Mouse (Mus musculus) embryo, embryonic 11.5 days (tissue): ENCODE data around the gene Ccdc42.

Source experiments
- DNase-seq: peaks from one replicate; pipeline ENCODE4 v3.0.0-alpha.2; 2012; ENCODE audit warnings: low read depth, low spot score

Ccdc42 gene

GRCm38 (mm10) chr11:68586721-68587120 is at the start of gene Ccdc42:
Ccdc42 (plus strand) TSS chr11:68587021.
- DNase-seq: no peak

GRCm38 (mm10) chr11:68539621-68540020 is 47.2 kb upstream of the Ccdc42 start:
- no peak for DNase-seq

GRCm38 (mm10) chr11:68544554-68544953 is 42.3 kb upstream of the Ccdc42 start:
- no peak for DNase-seq

GRCm38 (mm10) chr11:68545172-68545571 is 41.6 kb upstream of the Ccdc42 start:
- DNase-seq: no peak

GRCm38 (mm10) chr11:68545682-68546222 is 41.1 kb upstream of the Ccdc42 start:
- no peak for DNase-seq

- no peak for DNase-seq
Measured at GRCm38 (mm10) chr11:68547484-68547883, 39.3 kb upstream of the Ccdc42 start.

GRCm38 (mm10) chr11:68549597-68549996 is 37.2 kb upstream of the Ccdc42 start:
- no peak for DNase-seq

GRCm38 (mm10) chr11:68550358-68550757 is 36.5 kb upstream of the Ccdc42 start:
- no peak for DNase-seq

- no peak for DNase-seq
Measured at GRCm38 (mm10) chr11:68553981-68554471, 32.8 kb upstream of the Ccdc42 start.

- DNase-seq: no peak
Measured at GRCm38 (mm10) chr11:68555918-68556584, 30.8 kb upstream of the Ccdc42 start, which contains the start of gene Mfsd6l. Mfsd6l (plus strand) TSS chr11:68556186.

GRCm38 (mm10) chr11:68559546-68559945 is 27.3 kb upstream of the Ccdc42 start:
- no peak for DNase-seq

GRCm38 (mm10) chr11:68561957-68562950 is 24.6 kb upstream of the Ccdc42 start:
- DNase-seq: no peak

GRCm38 (mm10) chr11:68564356-68565031 is 22.3 kb upstream of the Ccdc42 start:
- DNase-seq: no peak

- no peak for DNase-seq
Measured at GRCm38 (mm10) chr11:68565032-68565429, 21.8 kb upstream of the Ccdc42 start.

- peak; percentile 71 for DNase-seq
Measured at GRCm38 (mm10) chr11:68566447-68567059, 20.3 kb upstream of the Ccdc42 start.

GRCm38 (mm10) chr11:68570861-68571260 is 16.0 kb upstream of the Ccdc42 start:
- no peak for DNase-seq

- no peak for DNase-seq
Measured at GRCm38 (mm10) chr11:68577076-68577475, 9.7 kb upstream of the Ccdc42 start.

GRCm38 (mm10) chr11:68579462-68579881 is 7.3 kb upstream of the Ccdc42 start:
- no peak for DNase-seq

- no peak for DNase-seq
Measured at GRCm38 (mm10) chr11:68580566-68580965, 6.3 kb upstream of the Ccdc42 start.

- DNase-seq: no peak
Measured at GRCm38 (mm10) chr11:68583225-68583624, 3.6 kb upstream of the Ccdc42 start.

- DNase-seq: no peak
Measured at GRCm38 (mm10) chr11:68583906-68584480, 2.8 kb upstream of the Ccdc42 start.
